Mouse (Mus musculus) layer of hippocampus, postnatal 10 days (tissue): ENCODE measurements around the gene Bod1. TPM values are rescaled to one million over a fixed set of nuclear protein-coding genes. Genes with fewer than 3 reads are reported as not detected.

Experiments
- DNase-seq, 2 experiments: peaks; one replicate each; pipeline ENCODE4 v3.0.0; 2021; ENCODE audit warnings: low spot score in 2 of 2
- total RNA-seq, 2 experiments: library from RNA; stranded (reverse); gene quantifications; 2 replicates each; pipeline ENCODE4 v1.2.3; 2021

Gene Bod1
- total RNA-seq, 2 experiments from 2014 or later, result 85.7 to 92.4 TPM

DNA sequence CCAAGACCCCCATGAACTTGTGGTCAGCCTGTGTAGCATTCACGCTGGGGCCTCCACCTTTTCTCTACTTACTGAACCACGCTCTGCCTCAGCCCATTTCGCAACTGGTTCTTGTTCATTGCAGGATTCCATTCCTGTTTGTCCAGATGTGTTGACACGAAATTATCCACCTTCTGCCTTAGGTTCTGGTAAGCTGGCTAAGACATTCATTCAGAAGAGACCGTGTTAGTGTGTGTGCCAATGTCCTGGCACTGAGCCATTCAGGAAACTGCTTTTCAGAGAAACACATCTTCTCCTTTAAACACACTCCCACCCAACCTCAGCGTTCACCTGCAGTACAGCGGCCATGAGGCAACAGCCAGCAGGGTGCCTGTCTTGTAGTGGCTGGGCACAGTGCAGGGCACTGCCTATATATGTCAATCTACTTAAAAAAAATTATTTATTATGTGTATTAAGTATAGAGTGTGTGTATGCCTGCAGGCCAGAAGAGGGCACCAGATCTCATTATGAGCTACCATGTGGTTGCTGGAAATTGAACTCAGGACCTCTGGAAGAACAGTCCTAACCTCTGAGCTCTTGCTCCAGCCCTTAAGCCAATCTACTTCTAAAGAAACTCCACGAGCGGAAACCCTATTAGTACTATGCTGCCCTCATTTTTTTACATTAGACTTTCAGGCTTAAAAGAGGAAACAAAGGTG lies 2.4 kb downstream of the Bod1 start:
- DNase-seq, result no peak

- no peak for DNase-seq
Observed at GRCm38 (mm10) chr11:31664186-31664585, 7.5 kb downstream of the Bod1 start.

DNA sequence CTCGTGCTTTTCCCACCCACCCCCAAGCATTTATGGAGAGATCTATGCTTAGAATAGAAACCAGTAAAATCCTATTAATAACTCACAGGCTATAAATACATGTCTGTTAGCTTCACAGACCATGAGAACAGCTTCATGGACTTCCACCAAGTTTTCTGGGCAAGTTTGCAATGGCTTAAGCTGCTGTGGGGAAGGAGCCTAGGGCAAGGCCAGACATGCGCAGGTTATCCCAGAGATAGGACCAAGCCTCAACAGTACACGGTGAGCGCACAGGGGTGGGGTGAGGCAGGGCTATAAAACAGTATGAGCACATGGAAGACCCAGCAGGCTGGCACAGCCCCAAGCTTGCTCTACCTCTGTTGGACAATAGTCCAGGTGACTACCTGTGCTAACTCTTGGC lies 8.2 kb downstream of the Bod1 start:
- no peak for DNase-seq

DNA sequence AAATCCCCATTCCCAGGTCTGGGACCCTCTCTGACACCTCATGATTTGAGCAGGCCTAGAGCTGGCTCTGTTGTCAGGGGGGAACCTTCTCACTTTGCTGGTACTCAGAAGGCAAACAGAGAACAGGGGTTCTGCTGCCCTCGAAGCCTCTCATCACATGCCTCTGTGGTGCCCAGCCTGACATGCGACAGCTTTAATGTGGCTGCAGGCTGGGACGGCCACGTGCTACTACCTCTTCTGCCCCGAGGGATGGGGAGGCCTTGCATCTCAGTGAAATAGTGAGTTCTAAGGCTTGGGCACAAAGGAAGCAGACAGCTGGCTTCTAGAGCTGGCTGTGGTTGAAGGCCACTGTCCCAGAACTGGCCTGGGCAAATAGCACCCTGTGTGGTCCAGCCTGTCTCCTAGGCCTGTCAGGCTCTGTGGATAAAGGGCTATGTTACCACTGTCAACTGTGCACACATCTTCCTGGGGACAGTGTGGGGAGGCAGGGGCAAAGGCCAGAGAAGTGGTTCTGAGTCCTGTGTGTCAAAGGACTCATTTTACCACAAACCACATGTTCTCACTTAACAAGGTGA lies 8.7 kb downstream of the Bod1 start:
- DNase-seq, result no peak

GRCm38 (mm10) chr11:31662214-31662613 lies 9.5 kb downstream of the Bod1 start:
- no peak for DNase-seq

GRCm38 (mm10) chr11:31657806-31658175 lies 13.9 kb downstream of the Bod1 start:
- no peak for DNase-seq

GRCm38 (mm10) chr11:31657168-31657805 lies 14.4 kb downstream of the Bod1 start:
- no peak for DNase-seq

DNA sequence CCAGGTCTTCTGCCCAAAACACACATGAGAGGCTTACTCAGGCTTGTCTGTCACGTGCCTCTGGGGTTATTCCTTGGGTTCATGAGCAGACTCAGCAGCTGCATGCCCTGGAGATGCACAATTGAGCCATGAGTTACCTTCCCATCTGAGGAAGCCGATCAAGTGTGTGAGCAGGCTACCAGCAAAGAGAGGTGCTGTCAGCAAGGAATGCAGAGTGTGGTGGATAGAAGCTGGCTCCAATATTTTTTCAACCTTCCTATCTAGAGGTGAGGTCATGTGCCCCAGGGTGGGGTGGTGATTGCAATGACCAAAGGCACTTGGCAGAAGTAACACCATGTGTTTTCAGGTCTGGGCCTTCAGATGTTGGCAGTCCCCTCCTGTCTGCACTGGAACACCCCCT lies 22.2 kb downstream of the Bod1 start:
- DNase-seq, result no peak

DNA sequence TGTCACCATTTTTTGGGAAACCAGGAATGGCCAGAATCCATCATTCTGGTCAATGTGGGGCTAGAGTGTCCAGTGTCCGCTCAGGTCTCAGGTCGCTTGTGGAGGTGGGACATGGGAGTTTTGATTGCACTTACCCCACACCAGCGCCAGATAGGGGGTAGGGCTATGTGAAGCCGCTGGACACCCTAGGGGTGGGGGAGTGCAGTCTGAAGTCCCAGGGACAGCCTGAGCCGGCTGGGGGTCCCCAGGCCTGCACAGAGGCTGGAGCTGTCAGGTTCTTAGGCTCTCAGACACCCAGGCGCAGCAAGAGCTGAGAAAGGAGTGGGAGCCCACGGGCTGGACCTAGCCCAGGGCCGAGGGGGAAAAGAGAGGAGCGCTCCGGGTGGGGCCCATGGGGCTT lies 24.4 kb downstream of the Bod1 start:
- DNase-seq, result no peak

- no peak for DNase-seq
Observed at GRCm38 (mm10) chr11:31646571-31646970, 25.1 kb downstream of the Bod1 start.

DNA sequence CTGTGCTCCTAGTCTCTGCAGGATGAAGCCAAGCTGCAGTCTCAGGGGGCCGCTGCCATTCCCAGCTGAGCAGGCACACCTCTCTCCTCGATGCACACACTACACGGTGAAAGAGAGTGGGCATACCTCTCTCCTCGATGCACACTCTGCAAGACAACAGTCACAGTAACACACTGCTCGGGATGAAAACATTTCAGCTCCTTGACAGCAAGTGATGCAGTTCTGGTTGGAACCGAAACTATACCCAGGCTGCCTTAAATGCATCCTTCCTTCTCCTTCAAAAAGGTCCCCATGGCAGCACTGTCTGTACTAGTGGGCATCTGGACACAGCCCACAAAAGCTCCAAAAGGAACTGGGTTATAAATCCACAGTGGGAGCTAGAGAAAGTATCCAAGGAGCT lies 28.6 kb downstream of the Bod1 start:
- no peak for DNase-seq

DNA sequence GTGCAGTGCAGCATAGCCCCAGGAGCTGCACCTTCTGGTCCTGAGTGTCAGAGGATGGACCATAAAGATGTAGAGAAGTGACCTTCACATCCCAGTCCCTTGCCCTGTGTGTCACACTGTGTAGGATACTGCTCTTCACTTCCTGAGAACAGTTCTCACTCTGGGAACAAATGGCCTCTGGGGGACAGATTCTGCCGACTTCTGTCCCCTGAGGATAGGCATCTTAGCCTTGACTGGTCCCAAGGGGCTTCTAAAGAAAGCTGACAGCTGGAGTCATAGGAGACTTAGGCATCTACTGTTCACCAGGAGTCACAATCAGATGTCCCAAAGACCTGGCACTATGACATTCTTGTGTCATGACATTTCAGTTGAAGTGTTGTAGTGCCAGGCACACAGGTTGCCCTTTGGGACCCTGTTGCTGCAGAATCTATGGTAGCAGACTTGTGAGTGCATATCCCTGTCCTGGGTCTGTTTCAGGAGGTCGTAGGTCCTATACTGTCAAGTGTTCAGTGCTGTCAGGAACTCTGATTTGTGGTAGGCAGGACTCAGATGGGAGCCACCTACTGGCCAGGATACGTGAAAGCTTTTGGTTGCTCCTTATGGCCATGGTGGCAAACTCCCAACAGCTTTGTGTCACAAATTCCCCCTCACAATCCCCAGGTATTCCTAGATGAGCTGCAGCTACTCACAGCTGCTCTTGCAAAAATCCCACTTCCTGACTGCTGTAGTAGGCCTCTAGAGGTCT lies 30.4 kb downstream of the Bod1 start:
- DNase-seq, result no peak

GRCm38 (mm10) chr11:31640187-31640586 lies 31.5 kb downstream of the Bod1 start:
- no peak for DNase-seq

DNA sequence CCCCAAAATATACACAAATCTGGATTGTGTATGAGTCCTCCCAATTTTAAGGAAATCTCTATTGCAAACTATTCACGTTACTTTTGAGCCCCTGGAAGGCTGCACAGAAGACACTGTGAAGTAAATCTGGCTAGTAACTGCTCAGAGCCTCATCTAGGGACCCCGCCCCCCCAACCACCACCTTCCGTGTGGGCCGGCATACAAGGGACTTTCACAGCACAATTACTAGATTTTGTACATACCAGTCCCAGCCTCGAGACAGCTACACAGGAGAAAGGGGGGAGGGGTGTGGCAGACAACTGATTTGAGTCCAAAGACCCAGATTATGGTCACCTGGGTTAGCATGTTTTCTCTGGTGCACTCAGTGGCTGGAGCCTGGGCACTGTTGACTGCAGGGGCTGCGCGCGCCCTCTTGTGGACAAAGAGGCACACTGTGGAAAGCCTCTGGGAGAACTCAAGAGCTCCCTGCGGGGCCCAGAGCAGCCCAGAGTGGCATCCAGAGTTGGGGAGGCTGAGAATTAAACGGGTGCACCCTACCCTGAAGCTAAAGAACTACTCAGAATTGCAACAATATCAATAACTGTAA lies 33.8 kb downstream of the Bod1 start:
- peak; percentile 72 to 82 for DNase-seq

DNA sequence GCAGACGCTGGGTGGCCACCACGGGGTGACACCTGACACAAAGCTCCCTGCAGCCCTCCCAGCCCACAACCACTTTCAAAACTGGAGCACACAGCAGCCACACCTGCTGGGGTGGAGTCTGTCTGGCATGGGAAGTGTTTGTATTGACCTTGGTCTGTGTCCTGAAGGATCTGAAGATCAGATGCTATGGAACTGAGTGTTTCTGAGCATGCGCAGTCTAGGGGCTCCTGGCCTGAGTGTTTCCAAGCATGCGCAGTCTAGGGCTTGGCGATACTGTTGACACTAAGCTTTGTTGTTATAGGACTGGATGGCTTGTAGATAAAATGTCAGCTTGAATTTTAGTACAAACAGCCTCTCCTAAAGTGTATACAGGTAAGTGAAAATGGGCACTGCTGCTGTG lies 43.0 kb downstream of the Bod1 start:
- no peak for DNase-seq

DNA sequence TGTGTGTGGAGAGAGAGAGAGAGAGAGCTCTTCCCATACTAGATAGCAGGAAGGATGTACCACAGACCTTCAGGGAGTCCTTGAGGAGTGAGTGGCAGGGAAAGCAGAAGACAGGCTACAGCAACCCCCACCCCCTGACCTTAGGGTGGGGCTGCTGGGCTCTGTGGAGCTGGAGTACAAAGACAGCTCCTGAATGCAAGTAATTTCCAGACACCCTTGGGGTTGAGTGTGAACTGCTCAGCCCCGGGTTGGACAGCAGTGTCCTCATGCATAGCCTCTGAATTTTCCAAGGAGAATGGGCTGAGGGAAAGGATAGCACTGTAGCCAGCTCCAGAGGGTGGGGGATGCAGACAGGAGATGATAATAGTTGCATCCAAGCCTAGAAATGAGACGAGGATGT lies 50.9 kb downstream of the Bod1 start:
- DNase-seq, result no peak

- no peak for DNase-seq
Observed at GRCm38 (mm10) chr11:31617797-31618196, 53.9 kb downstream of the Bod1 start.

DNA sequence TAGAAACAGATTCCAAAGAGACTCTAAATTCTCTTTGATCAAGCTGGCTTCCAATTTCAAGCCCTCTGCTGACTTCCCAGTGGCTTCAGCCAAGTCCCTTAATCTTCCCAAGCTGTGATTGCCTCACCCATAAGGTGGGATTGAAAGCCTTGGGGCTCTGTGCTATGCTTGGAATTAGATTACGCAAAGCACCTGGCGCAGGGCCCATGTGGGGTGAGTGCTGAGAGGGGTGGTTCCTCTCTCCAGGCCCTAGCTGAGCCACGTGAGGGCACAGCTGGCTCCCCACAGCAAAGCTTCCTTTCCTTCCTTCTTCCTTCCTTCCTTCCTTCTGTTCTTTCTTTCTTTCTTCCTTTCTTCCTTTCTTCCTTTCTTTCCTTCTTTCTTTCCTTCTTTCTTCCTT lies 54.4 kb downstream of the Bod1 start:
- no peak for DNase-seq

DNA sequence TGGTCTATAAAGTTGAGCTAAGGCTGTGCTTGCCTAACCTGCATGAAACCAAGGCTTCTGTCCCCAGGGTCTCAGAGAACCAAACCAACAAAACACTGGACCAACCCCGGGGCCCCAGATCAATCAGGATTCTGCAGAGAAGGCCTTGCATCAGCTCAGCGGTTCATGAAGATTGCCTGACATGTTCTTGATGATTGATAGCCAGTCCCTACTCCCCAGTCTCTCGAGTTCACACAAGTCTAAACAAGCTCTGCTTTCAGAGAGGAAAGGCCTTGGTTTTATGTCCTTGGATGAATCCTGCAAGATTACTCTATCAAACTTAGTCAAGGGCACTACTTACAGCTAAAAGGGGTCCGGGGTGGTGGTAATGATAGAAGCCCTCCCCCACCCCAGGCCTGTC lies 55.0 kb downstream of the Bod1 start:
- no peak for DNase-seq
